Mouse (Mus musculus): ENCODE data around the gene Pi4ka. TPM values are rescaled to one million over a fixed set of nuclear protein-coding genes. Genes with fewer than 3 reads are reported as not detected.

Gene Pi4ka
- total RNA-seq (2014; fragmentation: Nextera tagmentation) (53.5 and 71.9 TPM in 2 replicates), total RNA-seq (2017) (21.9 and 44.8 TPM in 2 replicates)

DNA sequence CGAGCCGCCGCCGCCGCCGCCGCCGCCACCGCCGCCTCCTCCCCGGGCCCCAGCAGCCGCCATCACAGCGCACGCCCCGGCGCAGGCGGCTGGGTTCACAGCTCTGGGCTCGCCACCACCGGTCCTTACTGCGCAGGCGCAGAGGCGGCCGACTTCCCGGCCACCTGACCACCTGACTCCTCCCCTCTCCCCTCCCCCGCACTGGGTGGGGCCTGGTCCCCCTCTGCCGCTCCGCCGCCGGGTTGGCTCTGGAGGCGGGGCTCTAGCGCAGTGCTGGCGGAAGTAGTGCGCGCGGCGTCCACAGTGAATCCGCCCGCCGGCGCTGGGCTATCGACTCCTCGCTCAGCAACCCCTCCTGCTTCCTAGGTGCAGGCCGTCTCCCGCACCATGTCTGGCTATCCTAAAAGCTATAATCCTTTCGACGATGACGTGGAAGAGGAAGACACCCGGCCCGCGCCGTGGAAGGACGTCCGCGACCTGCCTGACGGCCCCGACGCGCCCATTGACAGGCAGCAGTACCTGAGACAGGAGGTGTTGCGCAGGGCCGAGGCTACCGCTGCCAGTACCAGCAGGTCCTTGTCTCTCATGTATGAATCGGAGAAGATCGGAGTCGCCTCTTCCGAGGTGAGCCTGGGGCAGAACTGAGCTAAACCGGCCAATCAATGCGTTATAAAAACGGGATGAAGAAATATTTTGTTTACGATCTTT is at the start of gene Pi4ka, which contains the start of gene Snap29:
TSS of gene Pi4ka (minus strand) at position 579 of the 708 bp plus-strand sequence.
TSS of gene Snap29 (plus strand) at position 251 of the 708 bp plus-strand sequence.
- peak; percentile 98 for ATAC-seq (replicated peaks; ENCODE audit: low FRiP score, low TSS enrichment, poor library complexity, severe bottlenecking)

DNA sequence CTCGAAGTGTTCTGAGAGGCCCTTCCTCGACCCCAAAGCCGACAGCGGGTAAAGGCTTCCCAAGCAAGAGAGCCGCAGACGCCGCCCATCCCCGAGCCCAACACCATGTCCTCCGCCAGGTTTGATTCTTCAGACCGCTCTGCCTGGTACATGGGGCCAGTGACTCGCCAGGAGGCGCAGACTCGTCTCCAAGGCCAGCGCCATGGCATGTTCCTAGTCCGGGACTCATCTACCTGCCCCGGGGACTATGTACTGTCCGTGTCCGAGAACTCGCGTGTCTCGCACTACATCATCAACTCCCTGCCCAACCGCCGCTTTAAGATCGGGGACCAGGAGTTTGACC is 46.2 kb upstream of the Pi4ka start:
- ATAC-seq (replicated peaks; ENCODE audit: low FRiP score, low TSS enrichment, poor library complexity, severe bottlenecking) = peak; percentile 44

- ATAC-seq (replicated peaks; ENCODE audit: low FRiP score, low TSS enrichment, poor library complexity, severe bottlenecking) = peak; percentile 95
These were observed 45.6 kb upstream of the Pi4ka start, which contains the start of gene Crkl for GRCm38 (mm10) chr16:17451541-17452372. TSS of gene Crkl (plus strand) at chr16:17451987.

GRCm38 (mm10) chr16:17432576-17432975 is 26.5 kb upstream of the Pi4ka start:
- ATAC-seq (replicated peaks; ENCODE audit: low FRiP score, low TSS enrichment, poor library complexity, severe bottlenecking) = peak; percentile 55; the same call in 1 of the 2 replicates

DNA sequence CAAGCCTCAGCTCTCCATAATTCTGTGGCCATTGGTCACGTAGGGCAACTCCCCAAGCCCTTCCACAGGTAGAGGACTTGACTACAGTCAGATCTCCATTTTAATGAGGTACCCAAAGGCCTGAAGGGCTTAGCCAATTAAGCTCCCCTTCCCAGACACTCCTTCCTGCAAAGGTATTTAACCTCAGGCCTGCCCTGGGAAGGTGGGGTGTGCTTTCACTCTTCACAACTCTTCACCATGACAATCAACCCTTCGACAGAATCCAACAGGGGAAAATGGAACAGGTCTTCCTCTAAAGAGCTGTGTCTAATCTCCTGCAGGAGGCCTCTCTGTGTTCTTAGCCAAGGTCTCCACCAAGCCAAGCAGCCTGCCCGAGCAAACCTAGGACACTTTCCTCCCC is 16.9 kb upstream of the Pi4ka start:
- no peak for ATAC-seq (replicated peaks; ENCODE audit: low FRiP score, low TSS enrichment, poor library complexity, severe bottlenecking)

GRCm38 (mm10) chr16:17410209-17410608 is 4.1 kb upstream of the Pi4ka start:
- no peak for ATAC-seq (replicated peaks; ENCODE audit: low FRiP score, low TSS enrichment, poor library complexity, severe bottlenecking)

DNA sequence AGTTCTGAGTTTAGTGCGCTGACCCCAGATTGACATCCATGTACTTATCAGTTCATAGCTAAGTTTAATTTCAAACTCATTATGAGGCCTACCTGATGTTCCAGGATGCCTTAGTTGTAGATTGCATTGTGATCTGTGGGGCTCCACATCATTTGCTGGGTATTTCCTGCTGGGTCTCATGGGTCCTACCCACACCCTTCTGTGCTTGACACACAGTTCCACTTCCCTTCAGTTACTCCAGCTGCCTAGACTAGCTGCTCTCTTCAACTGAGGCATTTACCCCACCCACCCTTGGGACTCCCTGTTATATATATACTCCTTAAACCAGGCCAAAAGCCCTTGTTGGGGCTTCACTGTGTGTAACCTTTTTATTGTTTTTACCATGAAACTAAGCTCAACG is 2.9 kb upstream of the Pi4ka start:
- no peak for ATAC-seq (replicated peaks; ENCODE audit: low FRiP score, low TSS enrichment, poor library complexity, severe bottlenecking)

GRCm38 (mm10) chr16:17406512-17407231 is 558 bp upstream of the Pi4ka start:
- no peak for ATAC-seq (replicated peaks; ENCODE audit: low FRiP score, low TSS enrichment, poor library complexity, severe bottlenecking)

GRCm38 (mm10) chr16:17405271-17405696 is 830 bp downstream of the Pi4ka start:
- peak; percentile 52 for ATAC-seq (replicated peaks; ENCODE audit: low FRiP score, low TSS enrichment, poor library complexity, severe bottlenecking)

DNA sequence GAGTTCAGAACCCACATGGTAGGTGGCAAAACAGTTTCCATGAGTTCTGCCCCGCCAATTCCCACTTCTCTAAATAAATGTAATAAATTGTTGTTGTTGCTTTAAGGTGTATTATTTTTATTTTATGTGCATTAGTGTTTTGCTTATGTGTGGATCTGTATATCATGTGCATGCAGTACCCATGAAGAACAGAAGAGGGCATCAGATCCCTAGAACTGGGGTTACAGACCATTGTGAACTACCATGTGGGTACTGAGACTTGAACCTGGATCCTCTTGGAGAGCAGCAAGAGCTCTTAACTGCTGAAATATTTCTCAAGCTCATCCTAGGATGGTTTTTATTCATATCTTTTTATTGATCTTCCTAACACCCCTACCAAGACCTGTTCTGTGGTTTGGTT is 3.3 kb downstream of the Pi4ka start:
- no peak for ATAC-seq (replicated peaks; ENCODE audit: low FRiP score, low TSS enrichment, poor library complexity, severe bottlenecking)

DNA sequence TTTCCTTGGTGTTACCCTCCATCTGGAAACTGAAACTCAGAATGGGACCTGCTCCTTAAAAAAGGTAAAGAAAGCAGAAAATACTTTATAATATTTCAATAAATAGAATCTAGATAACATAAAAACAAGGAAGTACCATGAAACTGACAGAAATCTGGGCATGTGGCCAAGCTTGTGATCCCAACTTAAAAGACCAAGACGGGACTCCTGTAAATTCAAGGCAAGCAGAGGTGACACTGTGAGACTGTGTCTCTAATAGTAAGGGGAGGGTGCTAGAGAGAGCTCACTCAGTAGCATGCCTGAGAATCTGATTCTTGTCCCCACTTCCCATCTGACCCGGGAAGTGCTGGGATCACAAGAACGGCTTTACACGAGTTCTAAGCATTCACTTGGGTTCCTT is 13.3 kb downstream of the Pi4ka start:
- ATAC-seq (replicated peaks; ENCODE audit: low FRiP score, low TSS enrichment, poor library complexity, severe bottlenecking) = no peak

GRCm38 (mm10) chr16:17383594-17384326 is 22.4 kb downstream of the Pi4ka start:
- ATAC-seq (replicated peaks; ENCODE audit: low FRiP score, low TSS enrichment, poor library complexity, severe bottlenecking) = no peak

GRCm38 (mm10) chr16:17382306-17382705 is 23.8 kb downstream of the Pi4ka start:
- no peak for ATAC-seq (replicated peaks; ENCODE audit: low FRiP score, low TSS enrichment, poor library complexity, severe bottlenecking)

- ATAC-seq (replicated peaks; ENCODE audit: low FRiP score, low TSS enrichment, poor library complexity, severe bottlenecking) = no peak
These were observed 47.3 kb downstream of the Pi4ka start for GRCm38 (mm10) chr16:17358787-17359186.

DNA sequence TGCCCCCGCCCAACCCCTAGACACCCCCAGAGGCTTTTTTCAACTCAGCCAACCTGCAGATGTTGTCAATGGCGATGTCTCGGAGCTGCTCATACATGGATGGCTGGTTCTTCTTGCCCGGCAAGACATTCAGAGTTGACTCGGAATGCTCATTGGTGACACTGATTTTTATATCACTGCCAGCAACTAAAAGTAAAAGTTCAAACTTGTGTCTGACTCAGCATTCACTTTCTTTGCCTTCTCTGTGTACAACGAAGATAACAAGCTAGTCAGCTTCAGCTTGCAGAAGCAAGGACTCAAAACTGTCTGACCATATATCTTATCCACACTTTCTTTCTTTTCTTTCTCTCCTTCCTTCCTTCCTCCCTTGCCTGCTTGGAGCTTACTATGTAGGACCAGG is 50.1 kb downstream of the Pi4ka start:
- no peak for ATAC-seq (replicated peaks; ENCODE audit: low FRiP score, low TSS enrichment, poor library complexity, severe bottlenecking)

GRCm38 (mm10) chr16:17346766-17347165 is 59.3 kb downstream of the Pi4ka start:
- ATAC-seq (replicated peaks; ENCODE audit: low FRiP score, low TSS enrichment, poor library complexity, severe bottlenecking) = no peak

DNA sequence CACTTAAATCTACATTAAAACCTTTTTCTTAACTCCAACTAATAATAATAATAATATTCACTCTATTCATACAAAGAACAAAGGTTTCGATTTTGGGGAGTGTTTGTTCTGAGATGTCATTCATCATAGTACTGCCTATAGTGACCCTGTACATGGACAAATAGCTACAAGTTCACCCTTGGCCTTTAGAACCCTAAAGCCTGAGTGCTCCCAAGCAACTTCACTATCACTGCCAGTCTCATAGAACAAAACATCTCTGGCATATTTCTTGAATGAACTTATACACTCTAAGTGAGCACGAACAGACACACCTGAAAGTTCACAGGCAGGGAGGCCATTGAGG is 60.3 kb downstream of the Pi4ka start:
- ATAC-seq (replicated peaks; ENCODE audit: low FRiP score, low TSS enrichment, poor library complexity, severe bottlenecking) = no peak

GRCm38 (mm10) chr16:17345141-17345812 is 60.8 kb downstream of the Pi4ka start:
- no peak for ATAC-seq (replicated peaks; ENCODE audit: low FRiP score, low TSS enrichment, poor library complexity, severe bottlenecking)

- no peak for ATAC-seq (replicated peaks; ENCODE audit: low FRiP score, low TSS enrichment, poor library complexity, severe bottlenecking)
These were observed 64.3 kb downstream of the Pi4ka start for GRCm38 (mm10) chr16:17341847-17342246.

Data from megakaryocyte-erythroid progenitor cell, adult 5-6 weeks (primary cell).